Mouse (Mus musculus): Measurements from ENCODE around the gene Cgas.
A peak's percentile ranks its signal among the peaks of the same experiment; 100 is the strongest.

Cgas gene

GRCm38 (mm10) chr9:78385893-78386292 is 57.1 kb downstream of the Cgas start:
- peak; percentile 87 for DNase-seq (ENCODE audit: low read depth, low spot score)
